Mouse (Mus musculus): Measurements from ENCODE around the gene Sult2b1.

The Sult2b1 gene

GRCm38 (mm10) chr7:45727625-45728024 lies 56.8 kb downstream of the Sult2b1 start:
- no peak for TF ChIP-seq GATA4 (IDR thresholded peaks at IDR 0.05; ENCODE audit: insufficient replicate concordance, low read length)

- no peak for TF ChIP-seq GATA4 (IDR thresholded peaks at IDR 0.05; ENCODE audit: insufficient replicate concordance, low read length)
Observed at GRCm38 (mm10) chr7:45726419-45726818, 58.0 kb downstream of the Sult2b1 start.

DNA sequence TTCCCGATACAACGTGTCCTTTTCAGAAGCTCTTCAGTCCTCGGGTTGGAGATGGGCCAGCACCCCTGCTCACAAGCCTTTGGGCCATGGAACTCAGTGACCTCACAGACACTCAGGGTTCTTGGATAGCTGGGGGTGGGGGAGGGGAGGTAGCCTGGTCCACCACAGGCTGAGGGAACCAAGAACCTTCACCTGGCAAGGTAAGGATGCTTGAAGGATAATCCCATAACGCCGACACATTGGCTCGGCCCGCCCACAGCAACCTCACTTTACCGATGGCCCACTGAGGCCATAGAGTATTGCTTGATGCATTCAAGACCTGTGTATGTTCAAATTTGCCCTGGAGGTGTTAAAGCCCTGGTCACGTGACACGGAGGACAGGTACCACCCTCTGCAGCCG lies 58.8 kb downstream of the Sult2b1 start, which contains the start of gene Spaca4:
Spaca4 (minus strand) TSS at position 101 of the 400 bp plus-strand sequence.
- TF ChIP-seq GATA4 (IDR thresholded peaks at IDR 0.05; ENCODE audit: insufficient replicate concordance, low read length) = no peak

- no peak for TF ChIP-seq GATA4 (IDR thresholded peaks at IDR 0.05; ENCODE audit: insufficient replicate concordance, low read length)
Observed at GRCm38 (mm10) chr7:45725151-45725550, 59.3 kb downstream of the Sult2b1 start.

DNA sequence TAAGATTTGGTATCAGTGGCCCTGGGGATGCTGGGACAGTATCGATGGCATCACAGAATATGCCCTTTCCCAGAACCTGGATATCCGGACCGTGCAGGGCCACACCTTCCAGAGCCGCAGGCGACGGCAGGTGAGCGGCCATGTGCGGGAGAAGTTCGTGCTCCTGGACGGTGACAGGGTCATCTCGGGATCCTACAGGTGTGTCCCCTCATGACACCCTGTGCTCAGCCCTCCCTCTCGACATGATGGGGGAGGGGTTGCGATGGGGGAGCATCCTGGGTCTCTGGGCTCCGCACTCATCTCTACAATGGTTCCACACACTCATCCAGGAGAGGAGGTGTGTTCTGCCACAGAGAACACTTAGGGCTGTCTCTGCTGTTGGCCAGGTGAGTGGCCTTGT lies 60.7 kb downstream of the Sult2b1 start:
- no peak for TF ChIP-seq GATA4 (IDR thresholded peaks at IDR 0.05; ENCODE audit: insufficient replicate concordance, low read length)

- TF ChIP-seq GATA4 (IDR thresholded peaks at IDR 0.05; ENCODE audit: insufficient replicate concordance, low read length) = no peak
Observed at GRCm38 (mm10) chr7:45723301-45723700, 61.2 kb downstream of the Sult2b1 start.

- TF ChIP-seq GATA4 (IDR thresholded peaks at IDR 0.05; ENCODE audit: insufficient replicate concordance, low read length) = no peak
Observed at GRCm38 (mm10) chr7:45722348-45722713, 62.1 kb downstream of the Sult2b1 start.

DNA sequence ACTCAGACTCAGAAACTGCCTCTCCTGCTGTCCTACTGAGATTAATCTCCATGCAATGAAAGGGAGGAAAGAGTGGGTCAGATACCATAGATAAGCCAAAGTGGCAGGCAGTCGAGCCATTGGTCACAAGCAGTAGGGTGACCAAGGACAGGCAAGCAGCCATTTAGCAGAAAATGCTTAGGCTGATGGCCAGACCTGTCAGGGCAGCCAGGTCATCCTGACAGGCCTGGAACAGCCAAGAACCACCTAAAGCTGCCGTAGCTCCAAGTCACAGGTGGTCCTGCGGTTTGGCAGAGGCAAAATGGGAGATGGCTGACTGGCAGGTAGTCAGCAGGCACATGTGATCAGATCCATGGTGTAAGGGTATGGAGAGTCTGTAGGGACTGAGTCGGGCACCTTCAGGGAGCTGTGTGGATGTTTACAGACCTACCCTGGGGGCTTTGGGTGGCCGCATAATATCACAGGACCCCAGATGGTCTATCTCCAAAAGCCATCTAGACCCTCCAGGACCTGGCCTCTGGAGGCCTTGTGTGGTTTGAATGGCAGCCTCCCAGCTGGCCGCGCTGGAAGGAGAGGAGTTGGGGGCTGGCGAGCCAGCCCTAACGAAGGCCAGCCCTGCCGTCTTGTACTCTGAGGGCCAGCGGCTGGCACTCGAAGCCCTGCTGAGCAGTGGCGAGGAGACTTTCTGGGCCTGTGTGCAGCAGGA lies 62.7 kb downstream of the Sult2b1 start:
- no peak for TF ChIP-seq GATA4 (IDR thresholded peaks at IDR 0.05; ENCODE audit: insufficient replicate concordance, low read length)

DNA sequence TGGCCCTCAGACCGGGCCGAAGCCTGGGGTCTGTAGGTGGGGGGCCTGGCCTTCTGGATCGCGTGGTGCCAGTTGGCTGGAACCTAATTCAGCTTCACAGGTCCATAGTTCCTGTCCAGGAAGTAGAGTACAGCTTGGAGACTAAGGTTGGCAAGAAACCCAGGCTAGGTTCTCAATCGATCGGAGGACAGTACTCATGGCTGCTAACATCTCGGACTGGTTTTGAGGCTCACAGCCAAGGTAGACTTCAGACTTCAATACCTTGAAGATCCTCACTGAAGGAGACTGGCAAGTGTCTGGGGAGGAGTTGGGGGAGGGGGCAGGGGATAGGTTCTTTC lies 63.3 kb downstream of the Sult2b1 start:
- TF ChIP-seq GATA4 (IDR thresholded peaks at IDR 0.05; ENCODE audit: insufficient replicate concordance, low read length) = no peak

- no peak for TF ChIP-seq GATA4 (IDR thresholded peaks at IDR 0.05; ENCODE audit: insufficient replicate concordance, low read length)
Observed at GRCm38 (mm10) chr7:45720413-45721233, 63.8 kb downstream of the Sult2b1 start, which contains the start of gene Fam83e. Gene Fam83e, plus strand, starts transcription at chr7:45721212.

DNA sequence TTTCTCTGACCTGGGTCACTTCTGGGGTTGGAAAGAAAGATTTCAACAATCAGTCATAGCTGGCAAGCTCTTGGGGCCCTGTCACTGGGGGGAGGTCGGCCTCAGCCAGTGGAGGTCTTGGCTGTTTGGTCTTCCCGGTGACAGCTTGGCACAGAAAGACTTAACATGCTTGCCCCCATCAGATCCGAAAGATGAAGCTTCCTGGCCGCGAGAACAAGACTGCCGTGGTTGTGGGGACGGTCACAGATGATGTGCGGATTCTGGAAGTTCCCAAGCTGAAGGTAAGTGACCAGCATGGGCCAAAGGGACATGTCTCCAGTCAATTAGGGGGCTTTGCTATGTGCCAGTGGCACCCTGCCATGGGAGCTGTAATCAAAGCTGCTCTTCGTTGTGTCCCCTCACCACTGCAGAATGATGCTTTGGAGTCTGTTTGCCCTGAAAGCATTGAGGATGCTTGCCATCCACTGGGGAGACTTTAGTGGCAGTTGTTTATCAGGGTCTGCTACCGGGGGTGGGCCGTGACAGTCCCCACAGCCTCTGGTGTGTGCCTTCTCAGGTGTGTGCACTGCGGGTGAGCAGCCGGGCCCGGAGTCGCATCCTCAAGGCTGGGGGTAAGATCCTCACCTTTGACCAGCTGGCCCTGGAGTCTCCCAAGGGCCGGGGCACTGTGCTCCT lies 64.6 kb downstream of the Sult2b1 start:
- TF ChIP-seq GATA4 (IDR thresholded peaks at IDR 0.05; ENCODE audit: insufficient replicate concordance, low read length) = no peak

- no peak for TF ChIP-seq GATA4 (IDR thresholded peaks at IDR 0.05; ENCODE audit: insufficient replicate concordance, low read length)
Observed at GRCm38 (mm10) chr7:45719180-45719579, 65.3 kb downstream of the Sult2b1 start.

DNA sequence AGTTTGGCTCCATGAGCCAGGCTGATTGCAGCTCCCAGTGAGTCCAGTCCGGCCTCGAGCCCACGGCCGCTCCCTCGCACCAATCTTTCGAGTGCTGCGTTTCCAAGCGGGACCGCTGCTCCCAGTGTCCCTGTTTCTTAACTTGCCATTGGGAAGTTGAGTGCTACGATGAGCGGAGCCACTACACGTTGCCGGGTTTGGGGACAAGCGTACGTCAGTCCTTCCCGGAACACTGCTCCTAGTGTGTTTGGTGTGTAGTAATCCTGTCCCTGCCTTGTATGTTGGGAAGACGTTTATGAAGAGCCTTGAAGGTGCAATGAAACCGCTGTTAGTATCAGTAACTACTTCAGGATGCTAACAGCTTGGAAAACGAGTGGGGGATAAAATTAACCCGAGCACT lies 66.1 kb downstream of the Sult2b1 start:
- no peak for TF ChIP-seq GATA4 (IDR thresholded peaks at IDR 0.05; ENCODE audit: insufficient replicate concordance, low read length)

GRCm38 (mm10) chr7:45717918-45718297 lies 66.6 kb downstream of the Sult2b1 start, which contains the start of gene Sphk2:
Gene Sphk2, minus strand, starts transcription at chr7:45718002.
- TF ChIP-seq GATA4 (IDR thresholded peaks at IDR 0.05; ENCODE audit: insufficient replicate concordance, low read length) = no peak; the same call in 1 of the 2 replicates

- no peak for TF ChIP-seq GATA4 (IDR thresholded peaks at IDR 0.05; ENCODE audit: insufficient replicate concordance, low read length)
Observed at GRCm38 (mm10) chr7:45716952-45717917, 67.2 kb downstream of the Sult2b1 start.
